Mouse (Mus musculus) CH12.LX (cell line): ENCODE data around the gene Arf5.

Source experiments
- CTCF ChIP-seq, 2 experiments: IDR thresholded peaks in 1 of 2; conservative IDR thresholded peaks in 1 of 2; 2 replicates each; pipeline ENCODE4 v1.5.1; 2011 to 2012; ENCODE audit warnings: low read depth in 2 of 2, low read length in 2 of 2, improper control_type of control experiment in 1 of 2, inconsistent platforms in 1 of 2, mild to moderate bottlenecking in 1 of 2, moderate library complexity in 1 of 2
- EP300 ChIP-seq: IDR thresholded peaks from 2 replicates; pipeline ENCODE4 v1.6.1; 2011; ENCODE audit warnings: low read length, improper control_type of control experiment
- MAFK ChIP-seq: IDR thresholded peaks from 2 replicates; pipeline ENCODE4 v1.6.1; 2011; ENCODE audit warnings: low read length, improper control_type of control experiment; ENCODE audit not compliant: insufficient replicate concordance
- MAX ChIP-seq: IDR thresholded peaks from 2 replicates; pipeline ENCODE4 v1.6.1; 2011; ENCODE audit warnings: low read length, improper control_type of control experiment
- POLR2A ChIP-seq: IDR thresholded peaks from 2 replicates; pipeline ENCODE4 v1.6.1; 2011; ENCODE audit warnings: low read depth, mild to moderate bottlenecking, improper control_type of control experiment, low read length
- POLR2AphosphoS2 ChIP-seq: IDR thresholded peaks from 2 replicates; pipeline ENCODE4 v1.6.1; 2011; ENCODE audit warnings: low read depth, low read length, improper control_type of control experiment
- RCOR1 ChIP-seq: conservative IDR thresholded peaks from 2 replicates; pipeline ENCODE4 v1.6.1; 2012; ENCODE audit warnings: low read depth, mild to moderate bottlenecking, inconsistent platforms, low read length, improper control_type of control experiment
- TBP ChIP-seq: conservative IDR thresholded peaks from 2 replicates; pipeline ENCODE4 v1.6.1; 2011; ENCODE audit warnings: low read depth, low read length, improper control_type of control experiment
- TCF12 ChIP-seq: IDR thresholded peaks from 2 replicates; pipeline ENCODE4 v1.6.1; 2014; ENCODE audit warnings: low read depth, mild to moderate bottlenecking, inconsistent platforms, low read length, improper control_type of control experiment
- USF1 ChIP-seq: IDR thresholded peaks from 2 replicates; pipeline ENCODE4 v1.6.1; 2014; ENCODE audit warnings: low read depth, mild to moderate bottlenecking, inconsistent platforms, low read length, improper control_type of control experiment

GRCm38 (mm10) chr6:28450977-28451376 lies 27.6 kb downstream of the Arf5 start:
- TF ChIP-seq CTCF (conservative IDR thresholded peaks at IDR 0.05 in 1 of 2, IDR thresholded peaks at IDR 0.05 in 1 of 2; ENCODE audit: low read depth in 2 of 2, low read length in 2 of 2), result no peak
- no peak for TF ChIP-seq MAFK
- TF ChIP-seq TCF12, result no peak
- no peak for TF ChIP-seq TBP
- no peak for TF ChIP-seq EP300
- TF ChIP-seq POLR2A, result no peak
- no peak for TF ChIP-seq POLR2AphosphoS2
- no peak for TF ChIP-seq USF1
- no peak for TF ChIP-seq RCOR1
- no peak for TF ChIP-seq MAX
